Mouse (Mus musculus) macrophage (primary cell): ENCODE results near the gene Ptprt. TPM values are rescaled to one million over a fixed set of nuclear protein-coding genes. Genes with fewer than 3 reads are reported as not detected.
"Not testable (repeated sequence)": the region's sequence is repeated elsewhere in the genome, so short reads cannot be mapped to it uniquely, and the experiment has no call there.

ENCODE experiments used
- H3K27ac ChIP-seq: fragments of 350-480 bp; formaldehyde crosslinking; 2 replicates; pipeline ENCODE4 v1.9.0; 2021
- H3K36me3 ChIP-seq: fragments of 350-480 bp; formaldehyde crosslinking; 2 replicates; pipeline ENCODE4 v1.9.0; 2021; ENCODE audit errors: inconsistent target
- H3K4me3 ChIP-seq: fragments of 350-480 bp; formaldehyde crosslinking; 2 replicates; pipeline ENCODE4 v1.9.0; 2021; ENCODE audit errors: inconsistent target
- H3K79me2 ChIP-seq: fragments of 350-480 bp; formaldehyde crosslinking; 2 replicates; pipeline ENCODE4 v1.9.0; 2021; ENCODE audit errors: inconsistent target
- WGBS: methylation state at CpG from one replicate; pipeline ENCODE4 v1.1.7; 2026; ENCODE audit warnings: inconsistent platforms; ENCODE audit not compliant: missing documents; 5-methylcytosine and 5-hydroxymethylcytosine counted together
- polyA plus RNA-seq: library from polyadenylated mRNA; stranded (reverse); fragments of 250-400 nt; gene quantifications from 3 replicates; pipeline ENCODE4 v1.2.4, GENCODE M21; 2018; ENCODE audit warnings: inconsistent platforms

Ptprt gene
- polyA plus RNA-seq, 1 experiment from 2014 or later = not detected

GRCm38 (mm10) chr2:162136176-162136575 lies 524.8 kb downstream of the Ptprt start:
- H3K4me3 ChIP-seq, H3K27ac ChIP-seq, H3K36me3 ChIP-seq, H3K79me2 ChIP-seq: not testable (repeated sequence)
- 92% methylated on average over 2 of the region's 3 CpGs for WGBS

- H3K36me3 ChIP-seq = no peaks in the 10 kb centered on the region
Measured at GRCm38 (mm10) chr2:162131607-162132304, 529.2 kb downstream of the Ptprt start.

DNA sequence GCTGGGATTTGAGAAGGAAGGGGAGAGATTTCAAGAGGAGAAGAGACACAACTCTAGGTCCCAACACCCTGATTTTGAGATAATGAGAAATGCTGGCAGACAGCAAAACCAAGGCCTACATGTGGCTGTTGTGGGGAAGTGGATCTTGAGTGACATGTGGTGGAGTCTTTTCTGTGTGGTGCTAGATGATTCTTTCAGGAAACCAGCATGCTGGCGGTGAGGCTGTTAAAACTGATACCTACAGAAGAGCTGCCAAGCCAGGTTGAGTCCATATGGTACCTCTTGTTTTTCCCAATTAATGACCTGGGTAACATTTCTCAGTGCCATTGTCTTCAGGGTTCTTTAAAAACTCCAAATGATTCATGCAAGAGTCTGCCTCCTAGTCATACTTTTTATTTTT lies 531.1 kb downstream of the Ptprt start:
- H3K4me3 ChIP-seq = no peak overlapping the region
- H3K36me3 ChIP-seq = no peaks in the 10 kb centered on the region
- no peak overlapping the region for H3K27ac ChIP-seq
- 83% methylated on average over 1 of the region's 1 CpGs for WGBS
- H3K79me2 ChIP-seq = no peaks in the 10 kb centered on the region

More at GRCm38 (mm10) chr2:162131607-162132304, 529.2 kb downstream of the Ptprt start:
- Histone ChIP-seq H3K27ac (no peak overlapping the region), H3K4me3 (no peak overlapping the region), H3K79me2 (no peaks in the 10 kb centered on the region)
- WGBS = 90% methylated on average over 4 of the region's 4 CpGs

DNA sequence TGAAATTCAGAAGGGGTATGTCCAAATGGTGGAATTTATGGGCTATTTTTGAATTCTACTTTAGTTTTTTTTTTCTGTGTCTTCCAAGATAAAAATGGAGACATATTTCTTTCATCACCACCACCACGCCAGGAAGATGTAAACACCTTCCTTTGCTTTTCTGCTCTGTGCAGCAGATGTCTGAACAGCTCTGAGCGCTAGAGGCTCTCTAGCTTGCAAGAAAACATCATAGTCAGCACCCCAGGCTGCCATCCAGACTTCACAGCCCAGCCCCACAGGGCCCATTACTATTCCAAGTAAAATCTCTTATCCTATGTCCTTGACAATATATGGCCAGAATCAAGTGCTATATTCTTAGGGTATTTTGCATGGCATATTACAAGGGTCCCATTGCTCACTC lies 542.9 kb downstream of the Ptprt start:
- no peak overlapping the region for H3K27ac ChIP-seq
- WGBS = 64% methylated on average over 2 of the region's 2 CpGs
- no peaks in the 10 kb centered on the region for H3K79me2 ChIP-seq
- no peak overlapping the region for H3K4me3 ChIP-seq
- no peaks in the 10 kb centered on the region for H3K36me3 ChIP-seq

DNA sequence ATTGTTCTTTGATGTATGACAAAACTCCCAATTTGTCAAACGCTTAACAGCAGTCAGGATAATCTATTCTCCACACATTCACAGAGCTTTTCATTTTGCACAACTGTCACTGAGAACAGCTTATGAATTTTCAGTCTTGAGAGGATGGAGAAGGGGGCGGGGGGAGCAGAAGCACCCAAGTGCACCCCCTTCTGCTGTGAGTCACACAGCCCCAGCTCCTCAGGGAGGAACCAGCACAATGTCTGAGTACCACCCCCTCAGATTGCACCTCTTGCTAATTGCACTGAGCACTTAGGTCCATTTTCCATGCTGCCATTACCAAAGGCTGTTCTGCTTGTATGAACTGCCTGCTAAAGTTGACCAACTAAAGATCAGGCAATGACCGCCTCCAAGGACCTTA lies 578.6 kb downstream of the Ptprt start:
- WGBS = 88% methylated on average over 3 of the region's 3 CpGs
- H3K79me2 ChIP-seq = no peaks in the 10 kb centered on the region
- no peak overlapping the region for H3K4me3 ChIP-seq

DNA sequence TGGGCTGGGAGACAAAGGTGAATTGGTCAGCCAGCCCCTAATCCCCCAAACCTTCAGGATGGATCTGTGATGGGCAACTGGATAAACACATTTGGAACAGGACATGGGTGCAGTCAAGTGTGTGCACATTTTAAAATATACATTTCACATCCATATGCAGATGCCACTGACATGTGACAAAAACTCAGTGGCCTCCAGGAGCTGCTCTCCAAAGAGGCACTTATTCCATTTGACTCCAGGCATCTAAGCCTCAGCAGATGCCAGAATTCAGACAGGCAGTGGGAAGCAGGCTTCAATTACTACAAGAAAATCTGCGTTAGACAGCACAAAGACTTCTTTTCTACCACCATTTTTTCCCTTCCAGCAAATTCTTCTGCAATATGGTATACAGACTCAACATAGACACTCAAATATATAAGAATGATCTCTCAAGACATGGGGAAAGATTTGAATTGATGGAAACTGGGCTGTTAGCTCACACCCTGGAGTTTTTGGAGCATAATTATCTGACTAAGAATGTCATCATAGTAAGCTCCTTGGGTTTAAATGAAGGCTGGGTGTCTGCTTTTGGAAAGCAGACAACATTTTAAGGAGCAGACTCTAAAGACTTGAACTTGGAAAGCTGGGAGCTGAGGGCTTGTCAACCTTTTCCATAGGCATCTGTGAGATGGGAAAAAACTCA lies 580.1 kb downstream of the Ptprt start:
- 82% methylated on average over 1 of the region's 1 CpGs for WGBS
- Histone ChIP-seq H3K4me3 (no peak overlapping the region), H3K36me3 (no peaks in the 10 kb centered on the region), H3K79me2 (no peaks in the 10 kb centered on the region), H3K27ac (no peak overlapping the region)

More for the DNA sequence above, 578.6 kb downstream of the Ptprt start:
- no peaks in the 10 kb centered on the region for H3K36me3 ChIP-seq
- H3K27ac ChIP-seq = no peak overlapping the region

DNA sequence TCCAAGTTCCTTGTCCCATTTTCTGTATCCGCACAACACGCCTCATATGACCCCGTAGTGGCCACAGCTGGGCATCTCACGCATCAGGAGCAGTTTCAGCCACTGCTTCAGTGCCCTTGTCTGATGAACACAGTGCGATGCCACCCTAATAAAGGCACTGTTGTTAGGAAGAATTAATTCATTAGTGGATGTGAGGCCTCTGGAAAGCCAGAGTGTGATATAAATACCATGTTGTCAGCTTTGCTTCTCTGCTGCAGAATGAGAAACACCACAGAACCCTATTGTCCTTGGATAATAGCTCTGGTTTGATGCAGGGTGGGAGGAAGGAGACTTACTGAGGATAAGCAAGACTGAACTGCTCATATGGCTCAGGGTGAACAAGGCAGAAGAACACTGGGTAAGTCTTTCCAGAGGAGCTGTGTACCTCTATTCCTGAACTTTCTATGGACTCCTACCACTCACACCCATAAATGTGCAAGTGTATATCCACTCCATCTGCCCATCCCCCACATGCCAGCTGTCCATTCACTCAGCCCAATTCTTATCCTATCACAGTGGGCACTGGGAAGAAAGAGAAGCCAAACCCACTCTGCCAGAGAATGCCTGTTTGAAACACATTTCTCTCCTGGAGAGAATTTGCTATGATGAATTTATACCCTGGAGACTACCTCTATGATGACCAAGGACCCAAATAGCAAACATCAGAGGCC lies 582.2 kb downstream of the Ptprt start:
- Histone ChIP-seq H3K79me2 (no peaks in the 10 kb centered on the region), H3K27ac (no peak overlapping the region), H3K36me3 (no peaks in the 10 kb centered on the region), H3K4me3 (no peak overlapping the region)
- 89% methylated on average over 5 of the region's 5 CpGs for WGBS

- 87% methylated on average over 3 of the region's 3 CpGs for WGBS
- H3K27ac ChIP-seq = no peak overlapping the region
- no peak overlapping the region for H3K4me3 ChIP-seq
- H3K36me3 ChIP-seq = no peaks in the 10 kb centered on the region
- H3K79me2 ChIP-seq = no peaks in the 10 kb centered on the region
Measured at GRCm38 (mm10) chr2:162052816-162053215, 608.1 kb downstream of the Ptprt start.

DNA sequence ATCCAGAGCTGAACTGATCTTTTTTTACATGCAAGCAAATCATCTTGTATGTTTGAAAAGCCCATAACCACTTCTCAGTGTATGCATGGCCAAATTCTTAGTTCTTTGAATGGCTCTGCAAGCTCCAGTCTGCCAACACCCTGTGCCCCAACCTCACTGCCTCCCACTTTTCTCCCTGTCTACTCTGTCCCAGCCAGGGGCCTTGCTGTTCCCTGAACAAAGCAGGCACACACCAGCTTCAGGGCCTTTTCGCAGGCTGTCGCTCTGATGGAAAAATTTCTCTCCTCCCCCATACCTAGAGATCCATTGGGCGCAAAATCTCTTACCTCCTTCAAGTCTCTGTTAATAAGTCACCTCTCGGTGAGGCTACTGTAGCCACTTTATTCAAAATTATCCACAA lies 610.7 kb downstream of the Ptprt start:
- Histone ChIP-seq H3K4me3 (no peak overlapping the region), H3K27ac (no peak overlapping the region), H3K36me3 (no peaks in the 10 kb centered on the region), H3K79me2 (no peaks in the 10 kb centered on the region)
- 85% methylated on average over 4 of the region's 4 CpGs for WGBS

GRCm38 (mm10) chr2:162035615-162036014 lies 625.3 kb downstream of the Ptprt start:
- Histone ChIP-seq H3K36me3 (no peaks in the 10 kb centered on the region), H3K4me3 (no peak overlapping the region), H3K27ac (no peak overlapping the region), H3K79me2 (no peaks in the 10 kb centered on the region)
- WGBS = 70% methylated on average over 4 of the region's 4 CpGs

- no peaks in the 10 kb centered on the region for H3K36me3 ChIP-seq
- 81% methylated on average over 4 of the region's 4 CpGs for WGBS
- H3K79me2 ChIP-seq = no peaks in the 10 kb centered on the region
- no peak overlapping the region for H3K27ac ChIP-seq
- no peak overlapping the region for H3K4me3 ChIP-seq
Measured at GRCm38 (mm10) chr2:162031636-162032035, 629.3 kb downstream of the Ptprt start.

DNA sequence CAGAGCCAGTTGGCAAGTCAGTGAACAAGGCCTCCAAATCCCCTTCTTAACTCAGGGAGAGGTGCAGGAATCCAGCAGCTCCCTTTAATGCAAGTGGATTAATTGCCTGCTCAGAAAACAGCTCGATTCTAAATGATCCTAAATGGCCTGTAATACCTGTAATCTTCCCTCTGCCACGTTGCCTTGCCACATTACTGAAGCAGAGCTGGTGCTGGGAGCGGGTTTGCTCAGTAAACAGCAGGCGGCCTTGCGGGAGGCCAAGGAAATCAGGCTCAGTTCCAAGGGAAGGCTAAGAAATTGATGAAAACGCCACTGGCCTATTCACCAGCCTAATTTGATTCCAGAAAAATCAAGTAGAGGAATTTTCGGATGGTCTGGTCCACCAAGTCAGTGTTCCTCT lies 659.9 kb downstream of the Ptprt start:
- WGBS = 60% methylated on average over 7 of the region's 7 CpGs

DNA sequence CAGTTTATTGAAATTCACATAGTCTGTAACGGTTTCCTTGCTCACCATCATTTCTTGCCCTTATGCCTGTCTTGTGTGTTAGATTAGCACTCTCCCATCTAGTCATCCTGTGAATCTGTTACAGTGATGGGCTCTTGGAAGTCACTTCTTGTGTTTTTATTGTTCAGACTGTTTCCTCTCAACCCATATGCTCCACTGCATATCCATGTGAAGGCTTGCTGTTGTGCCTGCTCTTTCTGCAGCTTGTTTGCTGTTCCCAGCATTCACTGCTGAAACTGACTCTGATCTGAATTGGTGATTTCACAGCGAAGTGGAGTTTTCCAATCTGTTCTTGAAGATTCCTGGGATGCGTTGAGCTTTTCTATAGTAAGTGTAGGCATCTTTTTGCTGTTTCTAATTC lies 678.6 kb downstream of the Ptprt start:
- WGBS = 63% methylated on average over 3 of the region's 3 CpGs
- Histone ChIP-seq H3K36me3 (no peaks in the 10 kb centered on the region), H3K27ac (no peak overlapping the region), H3K79me2 (no peaks in the 10 kb centered on the region), H3K4me3 (no peak overlapping the region)

More for the DNA sequence above, 659.9 kb downstream of the Ptprt start:
- H3K79me2 ChIP-seq = no peaks in the 10 kb centered on the region
- H3K27ac ChIP-seq = no peak overlapping the region
- H3K36me3 ChIP-seq = no peaks in the 10 kb centered on the region
- no peak overlapping the region for H3K4me3 ChIP-seq

GRCm38 (mm10) chr2:161961179-161962163 lies 699.5 kb downstream of the Ptprt start:
- Histone ChIP-seq H3K36me3 (no peaks in the 10 kb centered on the region), H3K79me2 (no peaks in the 10 kb centered on the region), H3K4me3 (no peak overlapping the region), H3K27ac (no peak overlapping the region)
- WGBS = 87% methylated on average over 7 of the region's 7 CpGs
